Mouse (Mus musculus) liver, embryonic 14.5 days (tissue): Measurements from ENCODE around the gene Ssbp3. TPM values are rescaled to one million over a fixed set of nuclear protein-coding genes. Genes with fewer than 3 reads are reported as not detected.

Experiments used
- ATAC-seq: fragments of 200-750 bp; cut with Nextera tagmentation; 2 replicates; pipeline ENCODE4 v1.8.0; 2017; ENCODE audit warnings: moderate number of reproducible peaks, mild to moderate bottlenecking, moderate library complexity; ENCODE audit not compliant: insufficient read depth
- DNase-seq, 3 experiments: peaks; one replicate each; pipeline ENCODE4 v3.0.0-alpha.2; 2012 to 2013; ENCODE audit warnings: low read depth in 3 of 3, low spot score in 3 of 3
- H3K27ac ChIP-seq: fragments of 300-500 bp; sonication (generic); 2 replicates; pipeline ENCODE4 v1.5.1; 2014; ENCODE audit warnings: moderate library complexity, mild to moderate bottlenecking, control low read depth, inconsistent platforms
- H3K27me3 ChIP-seq: fragments of 300-500 bp; sonication (generic); 2 replicates; pipeline ENCODE4 v1.6.1; 2014; ENCODE audit warnings: mild to moderate bottlenecking, low read length, moderate library complexity; ENCODE audit not compliant: control insufficient read depth, insufficient read depth
- H3K36me3 ChIP-seq: fragments of 300-500 bp; sonication (generic); replicated peaks from 2 replicates; pipeline ENCODE4 v1.6.1; 2014; ENCODE audit warnings: low read depth; ENCODE audit not compliant: control insufficient read depth, insufficient read depth
- H3K4me1 ChIP-seq, 2 experiments: fragments of 200-500 bp in 1 of 2; fragments of 300-500 bp in 1 of 2; sonication (generic) in 1 of 2; replicated peaks; 2 replicates each; pipeline ENCODE4 v1.6.1; 2012 to 2014; ENCODE audit warnings: antibody characterized with exemption in 1 of 2, inconsistent platforms in 1 of 2, low read length in 1 of 2; ENCODE audit not compliant: control insufficient read depth in 2 of 2, insufficient read depth in 2 of 2
- H3K4me2 ChIP-seq: fragments of 300-500 bp; sonication (generic); 2 replicates; pipeline ENCODE4 v1.6.1; 2014; ENCODE audit warnings: low read depth, mild to moderate bottlenecking, control low read depth, moderate library complexity
- H3K4me3 ChIP-seq, 2 experiments: fragments of 200-500 bp in 1 of 2; fragments of 300-500 bp in 1 of 2; sonication (generic) in 1 of 2; 2 replicates each; pipeline ENCODE4 v1.5.1; 2012 to 2014; ENCODE audit warnings: low read depth in 2 of 2, low read length in 2 of 2, mild to moderate bottlenecking in 2 of 2, control low read depth in 1 of 2, inconsistent platforms in 1 of 2, moderate library complexity in 1 of 2; ENCODE audit not compliant: insufficient read depth in 1 of 2
- H3K9ac ChIP-seq: fragments of 300-500 bp; sonication (generic); replicated peaks from 2 replicates; pipeline ENCODE4 v1.6.1; 2014; ENCODE audit warnings: mild to moderate bottlenecking, control low read depth, moderate library complexity
- H3K9me3 ChIP-seq: fragments of 300-500 bp; sonication (generic); 2 replicates; pipeline ENCODE4 v1.6.1; 2016; ENCODE audit warnings: low read length, mixed read lengths; ENCODE audit not compliant: control insufficient read depth
- CTCF ChIP-seq: IDR thresholded peaks from 2 replicates; pipeline ENCODE4 v1.5.1; 2016; ENCODE audit warnings: antibody characterized with exemption, low read depth, control low read depth
- EP300 ChIP-seq: IDR thresholded peaks from 2 replicates; pipeline ENCODE4 v1.6.1; 2016; ENCODE audit warnings: antibody characterized with exemption, low read depth
- WGBS: fragments of 180-500 bp; shearing (Covaris S2); extraction: QIAGEN DNeasy Blood & Tissue Kit; methylation state at CpG from one replicate; pipeline ENCODE4 v1.1.7; 2014; ENCODE audit not compliant: insufficient replicate concordance; 5-methylcytosine and 5-hydroxymethylcytosine counted together
- polyA plus RNA-seq, 2 experiments: library from polyadenylated mRNA; depleted of rRNA in 1 of 2; stranded (reverse) in 1 of 2; unstranded in 1 of 2; fragments of >200 nt; fragmentation: Nextera tagmentation in 1 of 2; extraction: Ambion mirVana in 1 of 2; gene quantifications; 2 replicates each; pipeline versions ENCODE4 v1.2.1 to v1.2.3; 2012 to 2014

The Ssbp3 gene
- polyA plus RNA-seq (2012; rRNA removed) (48.4 and 52.1 TPM in 2 replicates), polyA plus RNA-seq (2014; fragmentation: Nextera tagmentation; extraction: Ambion mirVana) (33.0 and 37.9 TPM in 2 replicates)

- no peak for TF ChIP-seq CTCF
- peak; percentile 69 for TF ChIP-seq EP300
- peak; percentile 29 for ATAC-seq
- H3K4me3 ChIP-seq = peak within 1 kb of the TSS; percentile 86 to 100
- peak within 1 kb of the TSS; percentile 99 for H3K9ac ChIP-seq
- H3K4me1 ChIP-seq = peaks cover 42 to 44% of the 10 kb centered on the region in 2 experiments
- no peaks in the 10 kb centered on the region for H3K27me3 ChIP-seq
- no peaks in the 10 kb centered on the region for H3K9me3 ChIP-seq
- under 1% methylated on average over 47 of the region's 51 CpGs for WGBS
- peak; percentile 86 to 90 (median 86) for DNase-seq
- peak within 1 kb of the TSS; percentile 98 for H3K27ac ChIP-seq
- H3K36me3 ChIP-seq = peaks cover 23% of the 10 kb centered on the region
- peak within 1 kb of the TSS; percentile 76 for H3K4me2 ChIP-seq
Measured at GRCm38 (mm10) chr4:106910201-106911172, at the start of gene Ssbp3. Ssbp3 (plus strand) TSS chr4:106910701.

GRCm38 (mm10) chr4:106861871-106862270 lies 48.6 kb upstream of the Ssbp3 start:
- Histone ChIP-seq H3K9ac (no peak overlapping the region), H3K36me3 (no peaks in the 10 kb centered on the region), H3K9me3 (no peaks in the 10 kb centered on the region), H3K4me3 (no peak overlapping the region), H3K27me3 (no peaks in the 10 kb centered on the region), H3K4me2 (no peak overlapping the region), H3K27ac (no peak overlapping the region), H3K4me1 (peaks cover 0 to 21% of the 10 kb centered on the region in 2 experiments; a peak in 2 of 4 replicates)
- no peak for ATAC-seq
- TF ChIP-seq EP300 = no peak
- no peak for TF ChIP-seq CTCF
- WGBS = 38% methylated on average over 8 of the region's 8 CpGs
- no peak for DNase-seq

- H3K4me2 ChIP-seq = no peak overlapping the region
- no peak overlapping the region for H3K27ac ChIP-seq
- H3K27me3 ChIP-seq = no peaks in the 10 kb centered on the region
- DNase-seq = no peak
- H3K9ac ChIP-seq = no peak overlapping the region
- H3K36me3 ChIP-seq = no peaks in the 10 kb centered on the region
- ATAC-seq = no peak
- H3K9me3 ChIP-seq = no peaks in the 10 kb centered on the region
- 23% methylated on average over 7 of the region's 7 CpGs for WGBS
- H3K4me3 ChIP-seq = no peak overlapping the region
- H3K4me1 ChIP-seq = peaks cover 0 to 23% of the 10 kb centered on the region in 2 experiments; a peak in 2 of 4 replicates
- TF ChIP-seq CTCF = no peak
- TF ChIP-seq EP300 = no peak
Measured at GRCm38 (mm10) chr4:106862317-106862716, 48.2 kb upstream of the Ssbp3 start.

GRCm38 (mm10) chr4:106862767-106863370 lies 47.6 kb upstream of the Ssbp3 start:
- Histone ChIP-seq H3K9ac (no peak overlapping the region), H3K27ac (no peak overlapping the region), H3K9me3 (no peaks in the 10 kb centered on the region), H3K4me1 (peaks cover 0 to 23% of the 10 kb centered on the region in 2 experiments; a peak in 2 of 4 replicates), H3K4me2 (no peak overlapping the region), H3K4me3 (no peak overlapping the region), H3K27me3 (no peaks in the 10 kb centered on the region), H3K36me3 (no peaks in the 10 kb centered on the region)
- 47% methylated on average over 3 of the region's 3 CpGs for whole genome bisulfite sequencing
- DNase-seq = no peak
- TF ChIP-seq EP300 (no peak), CTCF (no peak)
- no peak for ATAC-seq
